Mouse (Mus musculus): ENCODE measurements around the gene Gpcpd1.

Gpcpd1 gene

DNA sequence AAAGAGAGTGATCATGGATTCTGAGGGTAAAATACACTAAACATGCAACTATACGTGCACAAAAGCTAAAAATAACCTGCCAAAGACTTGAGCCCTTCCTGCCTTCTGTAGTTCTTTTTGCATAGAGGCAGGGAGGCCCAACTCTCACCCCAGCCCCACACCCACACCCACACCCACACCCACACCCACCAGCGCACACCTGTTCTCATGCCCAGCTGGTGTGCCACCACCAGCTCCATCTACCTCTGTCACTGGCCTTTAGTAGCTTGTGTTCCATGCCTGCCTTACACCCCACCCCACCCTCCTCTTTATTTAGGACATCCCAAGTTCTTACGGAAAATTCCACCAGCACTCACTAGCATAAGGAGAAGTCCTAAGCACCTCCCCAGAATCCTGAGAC, 89.2 kb downstream of the Gpcpd1 start:
- in situ Hi-C loops (cut with MboI; ENCODE audit: unreplicated experiment in 2 of 2) = loop anchor here (10.0 to 25.0 kb wide), 3 partner anchors 514 to 686 kb away; no protein-coding TSS in a partner anchor

- in situ Hi-C loops (cut with MboI; ENCODE audit: unreplicated experiment in 2 of 2) = loop anchor here (10.0 to 25.0 kb wide), 3 partner anchors 513 to 685 kb away; no protein-coding TSS in a partner anchor
Observed at GRCm38 (mm10) chr2:132497412-132498135, 90.0 kb downstream of the Gpcpd1 start.

DNA sequence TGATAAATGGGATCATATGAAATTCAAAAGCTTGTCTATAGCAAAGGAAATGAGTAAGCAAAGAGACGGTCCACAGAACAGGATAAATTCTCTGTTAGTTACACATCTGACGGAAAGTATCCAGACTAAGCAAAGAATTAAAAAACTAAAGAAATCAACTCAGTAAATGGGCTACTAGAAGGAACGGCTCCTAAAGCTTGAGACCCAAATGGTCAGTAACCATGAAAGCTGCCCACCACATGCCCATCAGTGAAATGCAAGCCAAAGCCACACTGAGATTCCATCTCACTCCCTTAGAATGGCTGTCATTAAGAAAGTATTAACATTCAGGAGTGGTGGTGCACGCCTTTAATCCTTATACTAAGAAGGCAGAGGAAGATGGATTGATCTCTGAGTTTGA, 94.3 kb downstream of the Gpcpd1 start:
- in situ Hi-C loops (cut with MboI; ENCODE audit: unreplicated experiment in 2 of 2) = loop anchor here (5.0 to 25.0 kb wide), 4 partner anchors 376 to 681 kb away; no protein-coding TSS in a partner anchor

DNA sequence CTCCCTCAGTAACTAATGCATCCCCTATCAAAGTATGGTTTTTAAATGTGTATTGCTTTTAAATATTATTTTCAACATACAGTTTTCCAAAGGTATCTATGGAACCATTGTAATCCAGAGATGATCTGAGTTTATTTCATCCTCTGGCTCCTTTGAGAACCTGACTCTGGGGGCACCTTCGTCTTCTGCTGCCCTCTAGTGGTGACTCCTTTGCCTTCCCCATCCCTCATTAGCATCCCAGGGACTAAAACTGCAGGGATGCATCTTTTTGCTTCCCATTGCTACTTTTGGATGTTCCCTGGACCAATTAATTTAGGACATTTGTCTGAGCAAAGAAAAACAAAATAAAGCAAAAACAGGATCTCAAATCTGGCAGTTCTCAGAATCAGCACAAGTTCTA, 102.1 kb downstream of the Gpcpd1 start:
- in situ Hi-C loops (cut with MboI; ENCODE audit: unreplicated experiment in 2 of 2) = loop anchor here (5.0 to 25.0 kb wide), 5 partner anchors 163 to 673 kb away; partner anchors contain the start of gene Cds2 (in 2 of the 2)

GRCm38 (mm10) chr2:132481547-132481946, 106.0 kb downstream of the Gpcpd1 start:
- in situ Hi-C loops (cut with MboI; ENCODE audit: unreplicated experiment in 2 of 2) = loop anchor here in 1 of 2 experiments (10.0 to 25.0 kb wide), 3 partner anchors 347 to 669 kb away; no protein-coding TSS in a partner anchor

Data from v-Abl transformed pro-B cells (cell line).